Mouse (Mus musculus) ES-Bruce4 (cell line): ENCODE measurements at regions not wholly inside any gene's neighbourhood (a gene's known extent, or its start where the extent isn't known, plus 50 kb on each side); places are given as distances from the start of the nearest gene placed in this dataset.

Experiments used
- H3K27ac ChIP-seq: 2 replicates; pipeline ENCODE4 v1.5.1; 2012; ENCODE audit warnings: low read length, inconsistent platforms; ENCODE audit not compliant: insufficient read depth
- H3K27me3 ChIP-seq: 2 replicates; pipeline ENCODE4 v1.6.1; 2012; ENCODE audit warnings: mild to moderate bottlenecking, low read length, inconsistent platforms; ENCODE audit not compliant: control insufficient read depth, poor library complexity, insufficient read depth, severe bottlenecking
- H3K36me3 ChIP-seq: 2 replicates; pipeline ENCODE4 v1.6.1; 2012; ENCODE audit warnings: inconsistent platforms, mild to moderate bottlenecking, low read length, moderate library complexity; ENCODE audit not compliant: control insufficient read depth, poor library complexity, insufficient read depth, severe bottlenecking
- H3K4me1 ChIP-seq: one replicate; pipeline ENCODE4 v1.8.1; 2011; ENCODE audit warnings: low read length; ENCODE audit not compliant: control insufficient read depth, insufficient read depth
- H3K4me3 ChIP-seq: 2 replicates; pipeline ENCODE4 v1.5.1; 2011; ENCODE audit warnings: low read depth, mild to moderate bottlenecking, low read length
- H3K9ac ChIP-seq: 2 replicates; pipeline ENCODE4 v1.6.1; 2012; ENCODE audit warnings: low read depth, mild to moderate bottlenecking, inconsistent platforms; ENCODE audit not compliant: poor library complexity, severe bottlenecking
- H3K9me3 ChIP-seq: replicated peaks from 2 replicates; pipeline ENCODE4 v1.6.1; 2012; ENCODE audit warnings: mild to moderate bottlenecking, low read length, inconsistent platforms; ENCODE audit not compliant: control insufficient read depth, poor library complexity, insufficient read depth, severe bottlenecking
- CTCF ChIP-seq: IDR thresholded peaks from one replicate; pipeline ENCODE4 v1.8.1; 2011; ENCODE audit warnings: low read depth, low read length

- Histone ChIP-seq H3K4me3 (no peak overlapping the region), H3K36me3 (no peaks in the 10 kb centered on the region), H3K9ac (no peak overlapping the region), H3K27ac (no peak overlapping the region), H3K4me1 (no peaks in the 10 kb centered on the region), H3K27me3 (no peaks in the 10 kb centered on the region), H3K9me3 (no peaks in the 10 kb centered on the region)
- no peak for TF ChIP-seq CTCF
Observed at GRCm38 (mm10) chr6:10468967-10469366, 1438.3 kb downstream of the Ndufa4 start.
